In the genomic region with DNA sequence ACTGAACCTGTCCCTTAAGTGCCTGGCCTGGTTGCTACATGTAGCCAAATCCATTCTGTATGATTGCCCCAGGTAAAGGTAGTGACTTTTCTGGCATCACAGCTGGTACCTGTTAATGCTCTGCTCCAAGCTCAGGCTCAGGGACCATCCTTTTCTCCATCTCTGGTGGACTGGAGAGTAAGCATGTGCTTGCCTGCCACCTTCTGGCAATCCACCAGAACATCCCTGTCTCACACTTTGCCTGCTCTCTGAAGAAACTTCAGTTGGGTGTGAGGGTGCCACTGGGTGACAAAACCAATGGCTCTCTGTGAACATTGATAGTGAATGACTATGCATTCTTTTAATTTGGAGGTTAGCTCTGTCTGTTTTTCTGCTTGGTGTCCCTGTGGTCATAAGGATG, we compare ENCODE assay signal across 10 mouse cellular contexts. TPM values are rescaled to one million over a fixed set of nuclear protein-coding genes. Genes with fewer than 3 reads are reported as not detected.
DNase-seq lines count a peak whose midpoint lies in the region; ATAC-seq lines count a peak whose summit lies in the region.
"Had no signal": no experiment of that assay in that cellular context is flagged by ENCODE, and none has a peak within 500 bp of the region (broad histone marks: within the 10 kb centered on the region; RNA-seq: fewer than 3 reads in every experiment).

No protein-coding gene starts in this region.

- no peak overlapping the region for H3K9ac ChIP-seq in hindbrain, embryonic 13.5 days
- H3K9ac ChIP-seq in hindbrain, embryonic 16.5 days (ENCODE audit: low read depth, low read length) = no peak overlapping the region
- H3K9ac ChIP-seq: embryonic facial prominence, embryonic 13.5 days; limb, embryonic 13.5 days had no signal

- peaks cover 85% of the 10 kb centered on the region for H3K36me3 ChIP-seq in hindbrain, embryonic 10.5 days
- H3K36me3 ChIP-seq in hindbrain, embryonic 13.5 days = peaks cover 85% of the 10 kb centered on the region
- H3K36me3 ChIP-seq in hindbrain, embryonic 16.5 days (ENCODE audit: control insufficient read depth, insufficient read depth, low read length) = peaks cover 56% of the 10 kb centered on the region

- no peak overlapping the region for H3K27ac ChIP-seq in hindbrain, embryonic 10.5 days
- no peak overlapping the region for H3K27ac ChIP-seq in hindbrain, embryonic 13.5 days
- no peak overlapping the region for H3K27ac ChIP-seq in hindbrain, embryonic 16.5 days (ENCODE audit: low read depth, low read length)
- H3K27ac ChIP-seq: embryonic facial prominence, embryonic 13.5 days; limb, embryonic 13.5 days had no signal

- no peaks in the 10 kb centered on the region for H3K27me3 ChIP-seq in hindbrain, embryonic 10.5 days (ENCODE audit: insufficient read depth, poor library complexity, severe bottlenecking)
- no peaks in the 10 kb centered on the region for H3K27me3 ChIP-seq in hindbrain, embryonic 13.5 days
- H3K27me3 ChIP-seq in hindbrain, embryonic 16.5 days (replicated peaks; ENCODE audit: control insufficient read depth, insufficient read depth, low read length) = no peaks in the 10 kb centered on the region
- H3K27me3 ChIP-seq: embryonic facial prominence, embryonic 13.5 days; limb, embryonic 13.5 days had no signal

- peak; percentile 12 for DNase-seq in hindbrain, embryonic 10.5 days (ENCODE audit: low spot score)
- DNase-seq in 3T3-L1 (ENCODE audit: low read depth, low spot score) = peak; percentile 63
- peak; percentile 29 for DNase-seq in ES-CJ7 (ENCODE audit: low read depth, low spot score)
- DNase-seq in retina, embryonic 14.5 days (ENCODE audit: low spot score) = peak; percentile 40
- no peak for DNase-seq in gastrocnemius, adult 18-20 months (ENCODE audit: low spot score)
- no peak for DNase-seq in layer of hippocampus, postnatal 25 days (ENCODE audit: extremely low spot score in 1 of 2, low spot score in 1 of 2)

- H3K9me3 ChIP-seq in hindbrain, embryonic 10.5 days = no peaks in the 10 kb centered on the region
- no peaks in the 10 kb centered on the region for H3K9me3 ChIP-seq in hindbrain, embryonic 13.5 days
- no peaks in the 10 kb centered on the region for H3K9me3 ChIP-seq in hindbrain, embryonic 16.5 days (ENCODE audit: control insufficient read depth, low read length)
- H3K9me3 ChIP-seq: embryonic facial prominence, embryonic 13.5 days; limb, embryonic 13.5 days had no signal

- no peak for ATAC-seq in hindbrain, embryonic 13.5 days (ENCODE audit: low FRiP score)
- 0 out of 2 replicates have a peak, but pooled peaks have one; percentile 50 for ATAC-seq in hindbrain, embryonic 16.5 days

- H3K4me2 ChIP-seq in hindbrain, embryonic 13.5 days = no peak overlapping the region
- H3K4me2 ChIP-seq in hindbrain, embryonic 16.5 days (ENCODE audit: low read length) = no peak overlapping the region
- H3K4me2 ChIP-seq: embryonic facial prominence, embryonic 13.5 days; limb, embryonic 13.5 days had no signal

- H3K4me3 ChIP-seq in hindbrain, embryonic 10.5 days = no peak overlapping the region
- no peak overlapping the region for H3K4me3 ChIP-seq in hindbrain, embryonic 13.5 days
- no peak overlapping the region for H3K4me3 ChIP-seq in hindbrain, embryonic 16.5 days (ENCODE audit: low read length)
- H3K4me3 ChIP-seq: embryonic facial prominence, embryonic 13.5 days; limb, embryonic 13.5 days had no signal

- peaks cover 5% of the 10 kb centered on the region; the same call in 1 of the 2 replicates for H3K4me1 ChIP-seq in hindbrain, embryonic 10.5 days (replicated peaks)
- H3K4me1 ChIP-seq in hindbrain, embryonic 13.5 days (replicated peaks) = no peaks in the 10 kb centered on the region
- no peaks in the 10 kb centered on the region for H3K4me1 ChIP-seq in hindbrain, embryonic 16.5 days (ENCODE audit: control insufficient read depth, insufficient read depth, low read depth, low read length)
- H3K4me1 ChIP-seq: embryonic facial prominence, embryonic 13.5 days; limb, embryonic 13.5 days had no signal

RNA-seq across cellular contexts. Expression of a gene that starts 7.2 kb away (rescaled TPM):
- 6.1 and 6.4 TPM in 2 replicates for polyA plus RNA-seq in hindbrain, embryonic 10.5 days (2016; fragmentation: Nextera tagmentation; extraction: Ambion mirVana)
- 8.7 and 9.0 TPM in 2 replicates for polyA plus RNA-seq in hindbrain, embryonic 13.5 days (2015; fragmentation: Nextera tagmentation; extraction: Ambion mirVana)
- polyA plus RNA-seq in hindbrain, embryonic 16.5 days (2015; fragmentation: Nextera tagmentation; extraction: Ambion mirVana) = 6.2 and 6.7 TPM in 2 replicates
- total RNA-seq in gastrocnemius, adult 18-20 months (2021) = 1 to 10 TPM; 2.6 to 2.9 TPM
- 1 to 10 TPM; 5.2 to 7.8 TPM for total RNA-seq in layer of hippocampus, postnatal 25 days (2021)

RNA-seq across cellular contexts. Expression of a gene that starts 35.8 kb away (rescaled TPM):
- 154 and 164 TPM in 2 replicates for polyA plus RNA-seq in hindbrain, embryonic 10.5 days (2016; fragmentation: Nextera tagmentation; extraction: Ambion mirVana)
- 122 and 123 TPM in 2 replicates for polyA plus RNA-seq in hindbrain, embryonic 13.5 days (2015; fragmentation: Nextera tagmentation; extraction: Ambion mirVana)
- 136 and 142 TPM in 2 replicates for polyA plus RNA-seq in hindbrain, embryonic 16.5 days (2015; fragmentation: Nextera tagmentation; extraction: Ambion mirVana)
- 10 to 100 TPM; 56.5 to 67.7 TPM for total RNA-seq in gastrocnemius, adult 18-20 months (2021)
- total RNA-seq in layer of hippocampus, postnatal 25 days (2021) = 10 to 100 TPM; 98.7 to 99.7 TPM

Comparison
In these comparisons a context has a peak if more than half of its experiments do, and no peak if none do; other contexts are left out.
1. DNase-seq: peak in hindbrain, embryonic 10.5 days (single experiment), 3T3-L1 (single experiment), ES-CJ7 (single experiment) and retina, embryonic 14.5 days (single experiment); none in gastrocnemius, adult 18-20 months (single experiment) and layer of hippocampus, postnatal 25 days (0 of 2).